Mouse (Mus musculus): Measurements from ENCODE around the gene Ccl22.

Ccl22 gene

DNA sequence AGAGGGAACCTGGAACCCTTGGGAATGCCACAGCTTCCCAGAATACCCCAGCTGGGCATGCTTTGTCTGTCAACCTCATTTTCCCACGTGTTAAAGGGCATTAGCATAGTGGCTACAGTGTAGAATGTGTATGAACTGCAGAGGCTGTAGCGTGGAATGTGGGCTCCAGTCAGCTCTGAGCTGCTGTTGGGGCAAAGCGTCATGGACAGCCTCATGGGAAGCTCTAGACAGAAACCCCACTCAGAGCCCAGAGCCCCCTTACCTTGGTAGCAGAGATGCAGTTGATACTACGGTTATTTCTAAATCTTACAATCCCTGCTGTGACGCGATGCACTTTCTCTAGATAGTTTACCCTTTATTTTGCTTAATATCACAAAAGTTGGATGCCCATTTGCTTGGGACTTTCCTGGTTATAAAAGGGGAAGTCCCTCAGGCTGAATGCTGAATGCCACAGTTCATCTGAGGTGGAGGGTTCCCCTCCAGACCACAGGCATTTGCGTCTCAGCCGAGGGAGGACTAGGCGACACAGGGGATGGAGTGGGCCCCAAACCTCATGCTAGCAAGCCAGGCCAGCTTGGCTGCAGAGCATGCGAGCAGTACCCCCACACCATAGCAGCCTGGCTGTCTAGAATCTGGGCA lies 33.6 kb downstream of the Ccl22 start:
- DNase-seq (ENCODE audit: low spot score in 2 of 2) = no peak

DNA sequence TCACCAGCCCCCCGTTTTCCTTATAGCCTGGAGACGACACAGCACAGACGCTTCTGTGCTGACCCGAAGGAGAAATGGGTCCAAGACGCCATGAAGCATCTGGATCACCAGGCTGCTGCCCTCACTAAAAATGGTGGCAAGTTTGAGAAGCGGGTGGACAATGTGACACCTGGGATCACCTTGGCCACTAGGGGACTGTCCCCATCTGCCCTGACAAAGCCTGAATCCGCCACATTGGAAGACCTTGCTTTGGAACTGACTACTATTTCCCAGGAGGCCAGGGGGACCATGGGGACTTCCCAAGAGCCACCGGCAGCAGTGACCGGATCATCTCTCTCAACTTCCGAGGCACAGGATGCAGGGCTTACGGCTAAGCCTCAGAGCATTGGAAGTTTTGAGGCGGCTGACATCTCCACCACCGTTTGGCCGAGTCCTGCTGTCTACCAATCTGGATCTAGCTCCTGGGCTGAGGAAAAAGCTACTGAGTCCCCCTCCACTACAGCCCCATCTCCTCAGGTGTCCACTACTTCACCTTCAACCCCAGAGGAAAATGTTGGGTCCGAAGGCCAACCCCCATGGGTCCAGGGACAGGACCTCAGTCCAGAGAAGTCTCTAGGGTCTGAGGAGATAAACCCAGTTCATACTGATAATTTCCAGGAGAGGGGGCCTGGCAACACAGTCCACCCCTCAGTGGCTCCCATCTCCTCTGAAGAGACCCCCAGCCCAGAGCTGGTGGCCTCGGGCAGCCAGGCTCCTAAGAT lies 34.3 kb downstream of the Ccl22 start:
- no peak for DNase-seq (ENCODE audit: low spot score in 2 of 2)

DNA sequence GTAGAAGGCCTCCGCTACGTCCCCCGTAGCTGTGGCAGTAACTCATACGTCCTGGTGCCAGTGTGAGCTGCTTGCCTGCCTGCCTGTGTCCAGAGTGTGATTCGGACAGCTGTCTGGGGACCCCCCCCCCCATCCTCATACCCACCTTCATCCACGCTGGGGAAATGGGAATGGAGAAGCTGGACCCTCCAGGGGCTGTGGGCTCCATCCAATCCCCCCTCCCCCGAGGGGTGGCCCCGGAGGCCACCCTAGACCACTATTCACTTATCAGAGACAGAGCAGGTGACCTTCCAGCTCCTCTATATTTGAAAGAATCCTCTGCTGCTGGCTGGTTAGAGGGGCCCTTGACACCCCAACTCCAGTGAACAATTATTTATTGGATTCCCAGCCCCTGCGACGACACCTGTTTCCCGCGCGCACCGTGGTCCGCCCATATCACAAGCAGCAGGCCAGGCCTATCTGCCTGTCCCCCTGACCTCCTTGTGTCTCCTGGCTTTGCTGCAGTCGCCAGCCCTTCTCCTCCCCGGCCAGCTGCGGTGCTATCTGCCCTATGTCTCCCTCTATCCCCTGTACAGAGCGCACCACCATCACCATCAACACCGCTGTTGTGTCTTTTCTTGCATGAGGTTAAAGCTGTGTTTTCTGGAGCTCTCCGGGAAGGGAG lies 35.2 kb downstream of the Ccl22 start:
- DNase-seq (ENCODE audit: low spot score in 2 of 2) = no peak

DNA sequence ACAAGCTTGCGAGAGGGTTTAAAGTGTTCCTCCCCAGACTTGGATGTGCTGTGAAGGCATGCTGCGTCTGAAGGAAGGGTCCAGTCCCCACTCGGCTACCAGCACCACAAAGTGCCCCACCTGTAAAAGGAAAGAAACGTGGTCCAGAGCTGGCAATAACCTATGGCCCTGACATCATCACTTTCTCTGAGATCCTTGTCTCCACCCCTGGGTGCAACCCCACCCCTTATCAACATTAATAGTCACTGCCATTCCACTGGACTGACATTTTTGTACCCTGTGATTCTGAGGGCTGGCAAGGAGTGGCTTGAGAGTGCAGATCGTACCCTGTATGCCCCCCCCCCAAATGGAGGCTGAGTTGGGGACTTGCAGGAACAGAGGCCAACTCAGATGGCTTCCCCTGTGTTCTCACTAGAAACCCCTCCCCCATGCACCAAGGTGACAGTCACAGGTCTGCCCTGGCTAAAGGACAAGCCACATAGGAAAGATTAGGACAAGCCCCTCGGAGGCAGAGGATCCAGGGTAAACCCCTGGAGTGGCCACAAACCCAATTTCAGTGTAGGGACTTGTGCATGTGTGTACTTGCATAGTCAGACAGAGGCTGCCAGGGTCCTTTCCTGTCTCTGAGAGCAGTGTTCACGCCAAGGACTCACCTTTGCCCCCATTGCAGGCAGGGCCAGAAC lies 35.9 kb downstream of the Ccl22 start:
- no peak for DNase-seq (ENCODE audit: low spot score in 2 of 2)

- DNase-seq (ENCODE audit: low spot score in 2 of 2) = no peak
These were observed 36.4 kb downstream of the Ccl22 start for GRCm38 (mm10) chr8:94781838-94782235.

- DNase-seq (ENCODE audit: low spot score in 2 of 2) = no peak
These were observed 38.5 kb downstream of the Ccl22 start for GRCm38 (mm10) chr8:94783890-94784289.

DNA sequence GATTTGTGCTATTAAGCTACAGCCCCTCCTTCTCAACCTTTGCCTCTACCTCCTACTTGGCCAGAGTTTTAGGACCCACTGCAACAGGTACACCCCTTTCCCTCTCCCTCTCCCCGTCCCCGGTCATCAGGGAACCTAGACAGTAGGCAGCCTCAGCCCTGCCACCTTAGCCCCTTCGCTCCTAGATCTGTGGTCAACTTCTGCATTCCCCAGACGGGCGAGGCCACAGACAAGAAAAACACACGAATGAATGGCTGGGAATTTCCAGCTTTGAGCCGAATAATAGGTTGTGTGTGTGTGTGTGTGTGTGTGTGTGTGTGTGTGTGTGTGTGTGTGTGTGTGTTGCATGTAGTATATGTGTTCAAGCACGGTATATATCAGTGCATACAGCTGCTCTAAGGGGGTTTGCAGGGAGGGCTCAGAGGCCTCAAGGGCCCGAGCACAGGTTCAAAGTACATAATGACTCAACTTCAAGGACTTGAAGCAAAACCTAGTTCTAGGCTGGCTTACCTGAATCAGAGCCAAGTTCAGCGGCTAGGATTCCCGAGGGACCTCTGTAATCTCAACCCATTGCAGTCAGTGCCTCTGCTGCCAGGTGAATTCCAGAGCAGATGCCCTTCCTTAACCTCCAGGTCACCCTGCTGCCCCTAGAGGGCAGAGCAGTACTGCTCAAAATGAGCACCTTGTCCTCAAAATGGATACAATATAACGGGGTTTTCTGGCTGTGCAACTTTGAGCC lies 40.0 kb downstream of the Ccl22 start:
- no peak for DNase-seq (ENCODE audit: low spot score in 2 of 2)

- DNase-seq (ENCODE audit: low spot score in 2 of 2) = no peak
These were observed 40.7 kb downstream of the Ccl22 start for GRCm38 (mm10) chr8:94785995-94786595.

- no peak for DNase-seq (ENCODE audit: low spot score in 2 of 2)
These were observed 42.4 kb downstream of the Ccl22 start for GRCm38 (mm10) chr8:94787524-94788501.

- no peak for DNase-seq (ENCODE audit: low spot score in 2 of 2)
These were observed 44.0 kb downstream of the Ccl22 start for GRCm38 (mm10) chr8:94789256-94789955.

GRCm38 (mm10) chr8:94794368-94794767 lies 49.0 kb downstream of the Ccl22 start:
- DNase-seq (ENCODE audit: low spot score in 2 of 2) = no peak

DNA sequence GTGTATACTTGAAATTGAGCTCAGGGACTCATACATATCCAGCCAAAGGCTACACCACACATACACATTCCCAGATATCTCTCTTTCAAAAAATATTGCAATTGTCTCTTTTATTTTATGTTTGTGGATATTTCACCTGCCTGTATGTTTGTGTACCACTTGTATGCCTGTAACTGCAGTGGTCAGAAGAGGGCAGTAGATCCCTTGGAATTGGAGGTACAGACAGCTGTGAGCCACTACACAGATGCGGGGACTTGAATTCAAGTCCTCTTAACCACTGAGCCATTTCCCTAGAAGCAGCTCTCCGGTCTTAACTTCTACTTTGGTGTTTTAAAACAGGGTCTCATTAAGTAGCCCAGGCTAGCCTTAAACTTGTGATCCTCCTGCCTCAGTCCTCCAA lies 49.4 kb downstream of the Ccl22 start:
- no peak for DNase-seq (ENCODE audit: low spot score in 2 of 2)

DNA sequence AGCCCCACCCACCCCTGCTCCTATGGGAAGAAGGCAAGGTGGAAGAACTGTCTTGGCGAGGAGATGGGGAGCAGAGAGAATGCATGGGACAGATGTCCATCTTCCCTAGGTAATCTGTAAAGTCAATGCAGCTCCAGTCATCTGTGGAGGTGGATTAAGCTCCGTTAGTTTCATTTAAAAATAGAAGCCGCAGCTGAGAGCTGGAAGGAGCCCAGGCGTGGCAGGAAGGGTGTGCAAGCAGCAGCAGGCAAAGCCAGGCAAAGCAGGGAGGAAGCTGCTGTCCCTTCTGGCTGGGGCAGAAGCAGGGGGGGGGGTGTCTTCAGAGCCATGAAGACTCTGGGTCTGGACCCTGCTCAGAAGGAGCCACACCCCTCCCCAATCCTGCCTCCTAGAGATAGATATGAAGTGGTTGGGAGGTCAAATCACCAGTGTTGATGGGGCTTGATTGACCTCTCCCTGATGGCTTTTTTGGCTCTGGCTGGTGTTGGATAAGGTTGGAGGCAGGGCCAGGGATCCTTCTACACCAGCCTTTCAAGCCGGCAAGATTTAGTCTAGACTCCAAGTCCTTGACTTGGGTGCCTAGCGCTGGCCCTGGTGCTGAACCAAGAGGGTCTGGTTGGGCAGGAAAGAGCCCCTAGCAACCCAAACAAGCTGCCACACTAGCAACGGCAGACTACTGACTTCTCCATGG lies 55.0 kb downstream of the Ccl22 start:
- DNase-seq (ENCODE audit: low spot score in 2 of 2) = no peak
